Mouse (Mus musculus) small intestine, adult 10 weeks (tissue): ENCODE measurements around the gene Cdc20. TPM values are rescaled to one million over a fixed set of nuclear protein-coding genes. Genes with fewer than 3 reads are reported as not detected.

Source experiments
- polyA plus RNA-seq: library from polyadenylated mRNA; stranded (reverse); fragments of 350-450 nt; fragmentation: Illumina TruSeq; extraction: RNeasy Lipid Tissue Mini Kit (QIAGEN cat#74804); gene quantifications from one replicate; pipeline ENCODE4 v1.2.3, GENCODE M21; 2014; ENCODE audit warnings: low replicate concordance

Cdc20 gene
- 0.82 TPM for polyA plus RNA-seq

DNA sequence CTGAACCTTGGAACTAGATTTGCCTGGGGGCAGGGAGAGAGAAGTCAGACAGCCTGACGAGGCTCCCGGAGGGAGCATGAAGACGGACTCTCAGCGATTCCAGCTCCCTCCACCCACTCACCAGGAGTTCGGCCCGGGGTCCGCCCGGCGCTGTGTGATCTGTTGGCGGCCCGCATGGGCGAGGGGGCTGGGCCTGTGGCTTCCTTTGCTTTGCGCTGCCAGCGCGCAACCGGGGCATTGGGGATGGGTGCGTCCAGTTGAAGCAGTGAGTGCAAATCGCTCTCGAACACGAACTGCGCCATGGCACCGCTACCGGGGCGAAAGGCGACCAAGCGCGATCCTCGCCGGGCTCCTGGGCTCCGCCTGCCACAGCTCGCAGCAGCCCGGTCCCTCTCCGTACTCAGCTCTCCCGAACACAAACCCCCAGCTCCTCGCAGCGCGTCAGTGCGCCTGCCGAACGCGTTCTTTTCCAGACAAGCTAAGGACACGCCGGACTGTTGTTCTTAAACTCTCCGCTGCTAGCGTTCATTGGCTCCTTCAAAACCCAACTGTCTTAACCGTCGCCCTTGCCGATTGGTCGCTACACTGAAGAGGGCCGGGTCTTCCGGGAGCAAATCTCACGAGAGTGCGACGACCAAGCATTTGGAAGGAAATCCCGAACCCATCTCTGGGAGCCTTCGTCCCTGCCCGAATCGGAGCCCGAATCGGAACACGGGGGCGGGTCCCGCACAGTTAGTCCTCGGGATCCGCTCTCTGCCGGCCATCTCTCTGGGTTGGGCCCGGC lies at the start of gene Cdc20:
Gene Cdc20, minus strand, starts transcription at position 533 of the 784 bp plus-strand sequence.

DNA sequence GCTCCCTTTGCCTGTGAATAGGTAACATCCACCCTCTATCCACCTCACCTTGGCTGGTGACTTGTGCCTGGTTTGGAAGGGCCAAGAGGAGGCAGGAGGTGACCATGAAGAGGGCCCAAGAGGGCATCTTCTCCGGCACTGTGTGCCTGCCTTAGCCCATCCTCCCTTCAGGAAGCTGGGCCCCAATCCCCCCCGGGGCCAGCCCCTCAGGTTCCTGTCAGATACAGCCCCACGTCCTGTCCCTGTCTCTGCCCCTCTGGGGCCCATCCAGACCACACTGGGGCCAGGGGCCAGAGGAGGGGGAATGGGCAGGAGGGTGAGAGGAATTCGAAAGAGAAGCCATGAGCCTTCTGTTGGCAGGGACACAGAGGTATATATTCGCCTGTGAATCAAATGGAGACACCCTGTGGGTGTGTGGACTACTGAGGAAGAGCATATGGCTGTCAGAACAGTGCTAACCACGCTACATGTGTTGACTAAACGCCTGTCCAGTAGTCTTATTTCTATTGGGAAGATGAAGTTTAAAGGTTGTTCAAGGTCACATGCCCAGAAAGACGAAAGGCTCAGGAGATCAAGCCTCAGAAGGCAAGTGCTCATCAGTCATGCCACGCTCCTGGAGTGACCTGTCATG lies 20.3 kb upstream of the Cdc20 start, which contains the start of gene Mpl:
Gene Mpl, minus strand, starts transcription at position 169 of the 631 bp plus-strand sequence.

DNA sequence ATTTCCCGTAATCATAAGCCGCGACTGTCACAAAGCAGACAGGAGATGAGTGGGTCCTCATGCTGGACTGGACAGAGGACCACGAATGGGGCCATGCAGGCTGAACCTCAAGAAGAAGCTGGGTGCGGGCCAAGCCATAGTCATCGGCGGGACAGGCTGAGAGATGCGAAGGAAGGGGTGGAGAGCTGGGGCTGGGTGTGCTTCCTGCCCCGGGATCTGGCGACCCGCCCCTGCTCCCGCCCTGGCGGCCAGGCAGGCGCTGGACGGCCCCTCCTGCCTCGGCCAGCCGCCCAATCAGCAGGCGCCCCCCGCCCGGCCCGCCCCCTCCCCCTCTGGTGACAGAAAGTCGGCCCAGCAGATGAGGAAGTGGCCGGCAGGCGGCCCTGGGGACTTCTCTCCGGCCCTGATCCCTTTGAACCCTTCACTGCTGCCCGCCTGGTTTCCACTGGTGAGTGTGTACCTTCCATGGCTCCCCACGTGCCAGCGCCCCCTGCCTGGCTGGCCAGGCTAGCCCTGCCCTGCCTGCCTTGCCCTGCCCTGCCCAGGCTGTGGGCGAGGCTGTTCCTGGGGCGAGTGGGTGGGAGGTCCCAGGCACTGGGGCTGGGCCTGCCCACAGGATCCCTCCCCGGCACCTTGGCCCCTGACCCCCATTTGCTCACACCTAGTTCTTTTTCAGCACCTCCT lies 9.2 kb downstream of the Cdc20 start, which contains the start of gene Elovl1:
Gene Elovl1, plus strand, starts transcription at position 326 of the 684 bp plus-strand sequence.

DNA sequence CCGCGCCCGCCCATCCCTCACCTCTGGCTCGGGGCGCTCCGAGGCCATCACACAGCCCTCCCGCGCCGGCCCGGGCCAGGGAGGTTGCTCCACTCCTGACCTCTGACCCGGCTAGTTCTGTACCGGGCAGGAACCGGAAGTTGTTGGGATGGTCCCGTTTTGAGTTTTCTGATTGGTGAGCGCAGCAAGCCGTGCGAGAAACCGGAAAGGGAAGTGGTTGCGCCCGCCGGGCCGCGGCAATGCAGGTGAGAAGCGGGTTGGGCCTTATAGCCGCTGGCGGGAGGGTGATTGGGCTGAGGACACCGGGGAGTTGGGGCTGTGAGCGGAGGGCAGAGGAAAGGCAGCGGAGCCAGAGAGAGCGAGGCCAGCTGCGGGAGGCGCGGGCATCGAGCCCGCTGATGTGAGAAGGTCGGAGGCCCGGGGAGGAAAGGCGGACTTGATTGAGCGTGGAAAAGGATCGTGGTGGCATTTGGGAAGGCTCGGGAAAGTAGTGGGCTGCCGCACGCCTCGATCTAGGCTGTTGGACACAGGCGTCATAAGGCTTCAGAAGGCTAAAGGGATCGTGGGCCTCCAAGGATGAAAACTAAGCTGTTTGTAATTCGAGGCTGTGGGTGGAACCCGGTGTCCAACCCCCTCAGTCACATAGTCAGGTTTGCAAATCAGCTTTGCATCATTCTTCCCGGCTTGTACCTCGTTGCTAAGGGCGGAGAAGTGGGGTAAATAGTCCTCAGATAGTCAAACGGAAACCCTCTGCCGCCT lies 27.8 kb downstream of the Cdc20 start, which contains the start of the genes Szt2 and Med8:
Gene Szt2, minus strand, starts transcription at position 132 of the 759 bp plus-strand sequence.
Gene Med8, plus strand, starts transcription at position 196 of the 759 bp plus-strand sequence.

Other genes starting within 250 kb of the Cdc20 start
- gene Ptprf, start 145.9 kb downstream of the Cdc20 start, polyA plus RNA-seq: 4.3 TPM
- 0.22 TPM for gene Szt2, start 28.1 kb downstream of the Cdc20 start, polyA plus RNA-seq
- 40.3 TPM for gene Med8, start 28.0 kb downstream of the Cdc20 start, polyA plus RNA-seq
- 22.9 TPM for gene Elovl1, start 9.3 kb downstream of the Cdc20 start, polyA plus RNA-seq
- not detected for gene Mpl, start 20.2 kb upstream of the Cdc20 start, polyA plus RNA-seq
- 0.33 TPM for gene Tie1, start 52.7 kb upstream of the Cdc20 start, polyA plus RNA-seq
- gene 2610528J11Rik, start 89.6 kb upstream of the Cdc20 start, polyA plus RNA-seq: 12.7 TPM
- gene Tmem125, start 106.7 kb upstream of the Cdc20 start, polyA plus RNA-seq: 3.4 TPM
- not detected for gene Cfap57, start 183.4 kb upstream of the Cdc20 start, polyA plus RNA-seq
- 9.5 TPM for gene Ebna1bp2, start 183.4 kb upstream of the Cdc20 start, polyA plus RNA-seq
- not detected for gene Olfr62, start 221.6 kb upstream of the Cdc20 start, polyA plus RNA-seq